Mouse (Mus musculus) ES-Bruce4 (cell line): ENCODE measurements at regions not wholly inside any gene's neighbourhood (a gene's known extent, or its start where the extent isn't known, plus 50 kb on each side); places are given as distances from the start of the nearest gene placed in this dataset.

Experiments used
- CTCF ChIP-seq: IDR thresholded peaks from one replicate; pipeline ENCODE4 v1.8.1; 2011; ENCODE audit warnings: low read depth, low read length
- EP300 ChIP-seq: IDR thresholded peaks from 2 replicates; pipeline ENCODE4 v1.6.1; 2011; ENCODE audit warnings: low read depth, low read length; ENCODE audit not compliant: insufficient read depth

DNA sequence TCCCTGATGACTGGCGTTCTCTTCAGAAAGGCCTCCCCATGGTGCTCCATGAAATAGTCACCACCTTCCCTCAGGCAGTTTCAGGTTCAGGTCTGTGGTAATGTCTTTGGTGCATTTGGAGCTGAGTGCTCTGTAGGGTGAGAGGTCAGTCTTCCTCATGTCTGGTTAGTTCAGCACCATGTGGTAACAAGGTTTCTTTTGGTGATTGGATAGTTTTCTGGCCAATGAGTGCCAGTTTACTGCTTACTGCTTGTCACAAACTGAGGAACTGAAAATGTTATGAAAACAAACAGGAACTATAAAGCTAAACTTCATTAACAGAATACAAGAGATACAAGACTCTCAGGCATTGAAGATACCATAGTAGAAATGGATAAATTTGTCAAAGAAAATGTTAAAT is 59.0 kb upstream of the Nlrp1b start:
- no peak for TF ChIP-seq EP300
- TF ChIP-seq CTCF: no peak
